Mouse (Mus musculus) natural killer cell, adult 2 months (primary cell): ENCODE results near the gene Pdap1.
"Not testable (repeated sequence)": the region's sequence is repeated elsewhere in the genome, so short reads cannot be mapped to it uniquely, and the experiment has no call there.

Experiments
- DNase-seq, 2 experiments: peaks; one replicate each; pipeline ENCODE4 v3.0.0; 2022; ENCODE audit warnings: low spot score in 2 of 2

Pdap1 gene

DNA sequence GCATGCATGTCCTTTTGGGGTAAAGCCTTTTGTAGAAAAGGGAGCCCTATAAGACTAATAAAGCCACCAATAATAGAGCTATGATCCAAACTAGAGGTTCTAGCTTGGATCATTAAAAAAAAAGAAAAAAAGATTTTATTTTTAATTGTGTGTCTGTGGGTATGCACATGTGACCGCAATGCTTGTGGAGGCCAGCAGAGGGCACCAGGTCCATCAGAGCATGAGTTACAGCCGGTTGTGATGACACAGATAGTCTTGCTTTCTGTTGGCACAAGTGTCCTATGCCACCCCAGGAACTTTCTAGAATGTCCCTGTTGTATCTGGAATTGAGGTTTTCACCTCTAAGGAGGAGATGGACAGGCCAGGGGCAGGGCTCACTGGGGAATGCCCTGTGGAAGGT is 20.7 kb downstream of the Pdap1 start:
- peak; percentile 26 to 42 for DNase-seq

DNA sequence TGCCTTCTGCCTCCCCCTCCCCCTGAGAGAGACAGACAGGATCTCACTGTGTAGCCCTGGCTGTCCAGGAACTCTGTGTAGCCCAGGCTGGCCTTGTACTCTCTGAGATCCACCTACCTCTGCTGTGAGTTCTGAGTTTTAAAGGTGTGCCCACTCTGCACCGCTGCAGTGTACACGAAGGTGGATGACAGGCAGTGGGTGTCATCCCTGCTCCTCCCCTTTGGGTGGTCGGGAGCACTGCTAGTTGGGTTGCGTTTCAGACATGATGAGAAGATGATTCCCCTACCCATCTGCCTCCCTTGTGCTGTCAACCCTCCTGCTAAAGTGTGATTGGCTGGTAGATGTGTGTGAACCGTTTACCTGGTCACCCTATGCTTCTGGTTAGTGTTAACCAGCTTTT is 21.6 kb downstream of the Pdap1 start:
- no peak for DNase-seq

GRCm38 (mm10) chr5:145118005-145118404 is 22.0 kb downstream of the Pdap1 start:
- no peak for DNase-seq

DNA sequence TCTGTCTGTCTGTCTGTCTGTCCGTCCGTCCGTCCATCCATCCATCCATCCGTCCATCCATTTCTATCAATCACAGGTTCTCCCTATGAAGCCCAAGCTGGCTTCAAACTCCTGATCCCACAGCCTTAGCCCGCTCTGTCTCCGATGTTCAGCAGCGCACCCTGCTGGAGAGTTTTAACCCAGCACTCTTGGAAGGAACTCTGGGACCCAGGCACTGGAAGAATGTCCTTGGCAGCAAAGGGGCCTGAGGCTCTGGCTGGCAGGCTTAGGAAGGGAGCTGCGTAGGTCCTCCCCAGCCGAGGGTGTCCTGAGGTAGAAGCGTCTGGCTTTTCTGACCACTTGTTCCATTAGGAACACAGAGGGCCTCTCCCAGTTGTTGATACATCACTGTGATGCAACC is 23.1 kb downstream of the Pdap1 start:
- DNase-seq: peak; percentile 19 to 46

- peak; percentile 47 to 54 for DNase-seq
These were observed 23.7 kb downstream of the Pdap1 start for GRCm38 (mm10) chr5:145116316-145116715.

- no peak for DNase-seq
These were observed 24.3 kb downstream of the Pdap1 start for GRCm38 (mm10) chr5:145115736-145116135.

- peak; percentile 49 to 55 for DNase-seq
These were observed 25.2 kb downstream of the Pdap1 start for GRCm38 (mm10) chr5:145114606-145115473.

DNA sequence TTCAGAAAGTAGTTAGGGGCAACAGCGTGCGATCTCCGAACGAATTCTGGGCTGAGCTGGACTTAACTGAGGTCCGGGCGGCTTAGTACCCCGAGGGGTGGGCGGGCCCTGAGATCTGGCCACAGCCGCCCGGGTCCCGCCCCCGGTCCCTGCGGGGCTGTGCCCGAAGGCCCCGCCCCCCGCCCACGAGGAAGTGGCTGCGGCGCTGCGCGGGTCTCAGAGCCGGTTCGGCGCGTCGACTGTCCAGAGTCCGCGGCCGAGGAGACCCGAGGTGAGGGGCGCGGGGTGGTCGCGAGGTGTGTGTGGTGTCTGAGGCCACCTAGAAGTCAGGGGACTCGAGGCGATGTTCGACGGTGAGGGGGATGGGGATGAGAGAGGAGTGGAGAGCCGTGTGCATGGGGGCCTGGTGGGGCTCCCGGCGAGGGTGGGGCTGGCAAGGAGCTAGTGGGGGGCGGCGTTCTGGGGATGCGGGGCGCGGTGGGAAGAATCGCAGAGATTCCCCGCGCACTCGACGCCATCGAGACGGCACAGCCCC is 25.9 kb downstream of the Pdap1 start, which contains the start of gene Arpc1b:
Gene Arpc1b (plus strand): TSS at position 145 of the 535 bp plus-strand sequence.
- peak; percentile 57 to 68 for DNase-seq

GRCm38 (mm10) chr5:145113416-145113815 is 26.6 kb downstream of the Pdap1 start:
- DNase-seq: no peak

DNA sequence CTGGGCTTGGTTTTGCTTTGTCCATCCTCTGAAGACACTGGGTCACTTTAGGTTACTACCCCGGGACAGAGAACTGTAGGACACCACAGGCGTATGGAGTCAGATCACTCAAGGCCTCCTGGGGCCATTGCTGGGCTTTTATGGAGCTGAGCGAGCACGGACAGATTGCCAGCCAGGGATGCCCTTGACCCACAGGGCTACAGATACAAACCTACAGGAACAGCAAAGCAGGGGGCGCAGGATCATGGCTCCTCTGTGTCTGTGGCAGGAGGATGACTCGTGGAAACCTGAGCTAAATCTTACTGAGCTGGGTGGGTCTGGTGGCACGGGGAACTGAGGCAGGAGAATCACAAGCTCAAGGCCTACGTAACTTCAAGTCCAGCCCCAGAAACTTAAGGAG is 27.5 kb downstream of the Pdap1 start:
- no peak for DNase-seq

DNA sequence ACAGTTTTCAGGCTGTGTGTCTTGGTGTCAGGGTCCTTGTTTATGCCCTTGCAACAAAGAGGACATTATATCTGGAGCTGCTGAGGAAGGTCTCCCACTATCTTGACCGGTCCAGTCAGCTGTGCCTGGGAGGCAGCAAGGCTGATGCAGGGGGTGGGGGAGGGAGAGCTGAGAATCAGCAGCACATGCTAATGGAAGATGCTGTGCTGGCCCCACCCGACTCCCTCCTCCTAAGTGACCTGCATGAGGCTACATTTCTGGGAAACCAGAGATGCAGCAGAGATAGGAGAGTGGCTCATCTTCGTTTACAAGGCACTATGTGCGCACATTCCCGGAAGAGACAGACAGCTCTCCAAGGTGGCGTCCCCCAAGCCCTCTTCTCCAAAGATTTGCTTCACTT is 29.6 kb downstream of the Pdap1 start:
- DNase-seq: no peak

DNA sequence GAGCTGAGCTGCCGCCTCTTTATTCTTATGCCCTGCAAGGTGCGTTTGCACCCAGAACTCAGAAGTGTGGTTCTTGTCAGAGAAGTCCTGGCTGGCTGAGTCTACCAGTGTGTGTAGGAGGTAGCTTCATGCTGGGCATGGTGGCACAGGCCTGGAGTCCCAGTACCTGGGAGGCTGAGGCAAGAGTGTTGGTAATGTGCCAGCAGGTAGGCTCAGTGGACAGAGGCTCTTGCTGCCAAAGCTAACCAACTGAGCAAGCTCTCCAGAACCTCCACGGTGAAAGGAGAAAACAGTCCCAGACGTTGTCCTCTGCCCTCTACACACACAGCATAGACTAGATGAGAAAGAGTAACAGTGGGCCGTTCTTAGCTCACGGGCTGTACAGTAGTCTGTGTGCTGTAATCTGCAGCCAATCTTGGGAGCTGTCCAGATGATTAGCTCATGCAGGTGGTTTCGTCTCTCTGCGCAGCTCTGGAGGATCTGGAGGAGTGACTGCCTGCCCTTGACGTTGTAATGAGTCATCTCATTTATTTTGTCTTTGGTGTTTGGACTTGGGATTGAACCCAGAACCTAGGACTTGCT is 34.3 kb downstream of the Pdap1 start:
- no peak for DNase-seq

GRCm38 (mm10) chr5:145104328-145104727 is 35.7 kb downstream of the Pdap1 start:
- DNase-seq: no peak

- DNase-seq: no peak
These were observed 37.3 kb downstream of the Pdap1 start for GRCm38 (mm10) chr5:145102706-145103105.

DNA sequence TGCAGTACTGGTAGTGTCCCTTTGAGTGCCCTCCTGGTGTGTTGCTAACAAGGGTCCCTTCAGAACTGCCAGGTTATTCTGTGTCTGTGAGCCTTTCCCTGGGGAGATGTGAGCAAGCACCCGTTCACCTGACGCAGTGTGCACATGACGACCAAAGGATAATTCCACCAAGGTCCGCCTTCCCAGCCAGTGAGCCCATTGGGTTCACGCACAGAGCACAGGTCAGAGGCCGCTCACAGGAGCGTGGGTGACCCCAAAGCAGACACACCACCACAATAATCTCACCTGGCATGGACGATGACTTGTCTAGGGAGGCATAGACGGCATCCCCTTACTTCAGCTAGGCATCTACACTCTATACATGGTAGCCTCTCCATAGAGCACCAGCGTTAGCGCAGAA is 38.6 kb downstream of the Pdap1 start:
- not testable (repeated sequence) for DNase-seq

DNA sequence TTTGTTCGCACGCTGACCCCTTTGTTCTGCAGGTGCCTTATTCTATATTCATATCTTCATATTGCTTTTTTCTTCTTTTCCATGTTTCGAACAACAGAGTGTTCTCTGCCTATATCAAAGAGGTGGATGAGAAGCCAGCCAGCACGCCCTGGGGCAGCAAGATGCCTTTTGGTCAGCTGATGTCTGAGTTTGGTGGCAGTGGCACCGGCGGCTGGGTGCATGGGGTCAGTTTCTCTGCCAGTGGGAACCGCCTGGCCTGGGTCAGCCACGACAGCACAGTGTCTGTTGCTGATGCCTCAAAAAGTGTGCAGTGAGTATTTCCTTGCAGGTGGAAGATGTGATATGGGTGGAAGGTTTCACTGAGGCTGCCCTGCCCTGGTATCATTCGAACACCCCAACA is 39.1 kb downstream of the Pdap1 start:
- no peak for DNase-seq

GRCm38 (mm10) chr5:145098340-145098821 is 41.7 kb downstream of the Pdap1 start:
- DNase-seq: no peak

GRCm38 (mm10) chr5:145096195-145096594 is 43.8 kb downstream of the Pdap1 start:
- no peak for DNase-seq

- no peak for DNase-seq
These were observed 50.2 kb downstream of the Pdap1 start for GRCm38 (mm10) chr5:145089878-145090277.

DNA sequence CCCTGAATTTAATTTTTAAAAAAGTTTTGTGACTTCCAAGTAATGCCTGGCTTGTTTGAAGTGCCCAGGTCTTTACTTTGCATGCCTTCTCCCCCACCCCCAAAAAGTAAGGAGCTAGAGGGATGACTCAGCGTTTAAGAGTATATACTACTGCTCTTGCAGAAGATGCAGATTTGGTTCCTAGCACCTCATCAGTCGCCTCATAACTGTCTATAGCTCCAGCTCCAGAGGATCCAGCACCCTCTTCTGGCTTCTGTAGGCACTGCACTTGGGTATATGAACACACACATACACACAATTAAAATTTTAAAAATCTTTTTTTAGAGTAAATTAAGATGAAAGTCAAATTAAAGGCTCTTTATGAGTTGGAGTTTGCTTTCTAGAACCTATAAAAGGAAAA is 51.9 kb downstream of the Pdap1 start:
- no peak for DNase-seq

DNA sequence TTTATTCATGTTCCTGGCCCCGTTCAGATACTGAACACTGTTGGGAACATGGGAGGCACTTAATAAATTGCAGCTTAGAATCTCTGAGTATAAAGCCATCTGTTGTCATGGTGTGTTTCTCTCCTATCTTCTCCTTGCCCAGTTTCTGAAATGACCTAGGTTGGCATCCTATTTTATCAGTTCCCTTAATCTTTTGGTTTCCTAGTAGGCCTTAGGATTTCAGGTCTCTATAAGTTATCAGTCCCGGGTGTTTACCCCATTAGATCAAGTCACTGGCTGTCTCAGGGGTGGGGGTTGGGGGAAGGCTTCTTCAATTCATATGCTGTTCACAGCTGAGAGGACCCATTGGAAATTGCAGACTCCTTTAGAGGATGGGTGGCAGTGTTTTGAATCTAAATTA is 55.2 kb downstream of the Pdap1 start:
- DNase-seq: no peak

DNA sequence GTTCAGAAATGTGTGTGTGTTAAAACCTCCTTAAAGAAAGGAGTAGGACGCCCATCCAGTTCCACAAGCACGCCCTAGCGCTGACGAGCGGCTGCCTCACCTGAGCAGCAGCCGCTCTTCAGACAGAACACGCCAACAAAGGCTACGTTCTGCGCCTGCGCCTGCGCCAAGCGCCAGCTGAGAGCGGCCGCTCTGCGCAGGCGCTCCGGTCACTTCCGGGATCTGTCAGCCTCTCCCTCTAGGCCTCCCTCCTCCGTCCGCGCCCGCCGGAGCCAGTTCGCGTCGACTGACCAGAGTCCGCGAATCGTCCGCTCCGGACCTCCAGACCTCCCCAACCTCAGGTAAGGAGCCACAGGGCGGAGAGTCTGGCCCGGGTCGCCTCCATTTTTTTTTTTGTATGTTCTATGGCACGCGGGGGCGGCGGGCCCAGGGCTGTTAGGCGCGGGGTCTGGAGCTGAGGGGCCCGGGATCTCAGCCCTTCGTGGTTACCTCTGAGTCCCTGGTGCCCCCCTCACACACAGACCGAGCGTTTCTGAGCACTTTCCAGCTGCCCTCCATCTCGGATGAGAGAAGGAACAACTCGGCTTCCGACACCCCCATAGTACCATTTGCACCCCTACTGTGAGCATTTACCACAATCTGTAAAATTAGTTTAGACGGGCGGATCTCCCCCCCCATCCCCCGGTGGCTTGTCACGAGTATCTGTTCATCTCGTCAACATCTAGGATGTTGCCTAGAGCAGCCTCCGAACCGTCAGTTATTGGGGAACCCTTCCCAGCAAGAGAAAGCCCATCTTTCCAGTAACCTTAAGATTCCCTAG is 56.2 kb downstream of the Pdap1 start, which contains the start of the genes Arpc1a and Kpna7:
Gene Arpc1a (plus strand): TSS at position 199 of the 820 bp plus-strand sequence.
Gene Kpna7 (minus strand): TSS at position 399 of the 820 bp plus-strand sequence.
- DNase-seq: peak; percentile 87 to 93
